Mouse (Mus musculus) cortical plate, adult 2 months (tissue): ENCODE measurements around the gene Zfp692.

ENCODE experiments used
- CTCF ChIP-seq: fragments of 200-500 bp; IDR thresholded peaks from 2 replicates; pipeline ENCODE4 v1.5.1; 2011; ENCODE audit warnings: mild to moderate bottlenecking, control low read depth, low read length; ENCODE audit not compliant: insufficient read depth; ENCODE audit errors: extremely low read depth
- POLR2A ChIP-seq: fragments of 200-500 bp; IDR thresholded peaks from 2 replicates; pipeline ENCODE4 v1.6.1; 2011; ENCODE audit warnings: mild to moderate bottlenecking, low read length, control low read depth; ENCODE audit not compliant: insufficient read depth; ENCODE audit errors: extremely low read depth

DNA sequence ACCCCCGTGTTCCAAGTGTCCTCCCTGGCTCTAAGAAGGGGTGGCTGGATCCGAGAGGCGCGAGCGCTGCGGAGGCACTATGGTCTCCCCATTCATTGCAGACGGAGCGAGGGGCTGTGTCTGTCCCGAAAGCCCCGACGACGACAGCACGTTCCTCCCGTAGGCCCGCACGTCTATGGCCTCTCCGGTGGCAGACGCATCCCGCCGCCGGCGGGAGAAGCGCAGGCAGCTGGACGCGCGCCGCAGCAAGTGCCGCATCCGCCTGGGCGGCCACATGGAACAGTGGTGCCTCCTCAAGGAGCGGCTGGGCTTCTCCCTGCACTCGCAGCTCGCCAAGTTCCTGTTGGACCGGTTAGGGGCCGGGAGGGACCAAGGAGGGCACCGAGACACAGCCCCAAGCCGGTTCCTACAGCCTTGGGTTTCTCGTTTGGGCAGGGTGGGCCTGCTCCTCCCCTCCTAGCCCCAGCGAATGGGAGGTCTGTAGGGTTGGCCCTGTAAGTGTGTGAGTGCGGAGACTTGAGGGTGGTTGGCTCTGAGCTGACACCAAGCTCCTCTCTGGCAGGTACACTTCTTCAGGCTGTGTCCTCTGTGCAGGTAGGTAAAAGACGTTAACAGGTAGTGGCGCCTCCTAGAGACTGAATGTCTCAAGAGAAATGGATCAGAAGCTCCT, 677 bp downstream of the Zfp692 start:
- TF ChIP-seq CTCF (0 out of 2 replicates have a peak, but pooled peaks have one; percentile 2), POLR2A (0 out of 2 replicates have a peak, but pooled peaks have one; percentile 20)
